8 mouse cellular contexts compared by ENCODE assay signal in genomic region chr2:105903896-105904756, GRCm38 (mm10). TPM values are rescaled to one million over a fixed set of nuclear protein-coding genes. Genes with fewer than 3 reads are reported as not detected.
A peak's percentile ranks its signal among the peaks of the same experiment; 100 is the strongest.
DNase-seq lines count a peak whose midpoint lies in the region; ATAC-seq and TF ChIP-seq lines count a peak whose summit lies in the region.

Gene Elp4, minus strand, starts transcription at chr2:105904564.
Gene Immp1l, plus strand, starts transcription at chr2:105904638.

- WGBS in forebrain, embryonic 10.5 days = under 1% methylated on average over 39 of the region's 39 CpGs
- under 1% methylated on average over 39 of the region's 39 CpGs for WGBS in heart, embryonic 15.5 days
- under 1% methylated on average over 39 of the region's 39 CpGs for WGBS in liver, embryonic 14.5 days (ENCODE audit: insufficient replicate concordance)
- WGBS in neural tube, embryonic 11.5 days = under 1% methylated on average over 39 of the region's 39 CpGs
- under 1% methylated on average over 39 of the region's 39 CpGs for WGBS in stomach, postnatal 0 days

- H3K4me2 ChIP-seq in heart, embryonic 15.5 days = peak within 1 kb of the TSS; percentile 72
- H3K4me2 ChIP-seq in liver, embryonic 14.5 days (ENCODE audit: low read depth) = peak within 1 kb of the TSS; percentile 87
- peak within 1 kb of the TSS; percentile 82 for H3K4me2 ChIP-seq in neural tube, embryonic 11.5 days (ENCODE audit: low read depth)
- H3K4me2 ChIP-seq in stomach, postnatal 0 days (replicated peaks; ENCODE audit: low read depth) = peak within 1 kb of the TSS; percentile 68

- peak within 1 kb of the TSS; percentile 95 for H3K27ac ChIP-seq in forebrain, embryonic 10.5 days
- H3K27ac ChIP-seq in heart, embryonic 15.5 days = peak within 1 kb of the TSS; percentile 71
- H3K27ac ChIP-seq in liver, embryonic 14.5 days = peak within 1 kb of the TSS; percentile 50
- no peak within 1 kb of the TSS for H3K27ac ChIP-seq in neural tube, embryonic 11.5 days (ENCODE audit: low read depth, low read length)
- H3K27ac ChIP-seq in stomach, postnatal 0 days (replicated peaks) = 0 out of 2 replicates have a peak within 1 kb of the TSS, but pooled peaks have one; percentile 67

- no peak for TF ChIP-seq EP300 in liver, embryonic 14.5 days (IDR thresholded peaks at IDR 0.05; ENCODE audit: low read depth)
- TF ChIP-seq EP300 in stomach, postnatal 0 days (optimal IDR thresholded peaks at IDR 0.05) = peak; percentile 74

- H3K9ac ChIP-seq in heart, embryonic 15.5 days = peak within 1 kb of the TSS; percentile 76
- peak within 1 kb of the TSS; percentile 87 for H3K9ac ChIP-seq in liver, embryonic 14.5 days (replicated peaks)
- H3K9ac ChIP-seq in neural tube, embryonic 11.5 days (ENCODE audit: low read length) = peak within 1 kb of the TSS; percentile 72
- H3K9ac ChIP-seq in stomach, postnatal 0 days (ENCODE audit: low read length) = peak within 1 kb of the TSS; percentile 81

- 0 out of 2 replicates have a peak, but pooled peaks cover 3% of the 10 kb centered on the region for H3K36me3 ChIP-seq in forebrain, embryonic 10.5 days (replicated peaks)
- no peaks in the 10 kb centered on the region for H3K36me3 ChIP-seq in heart, embryonic 15.5 days
- H3K36me3 ChIP-seq in liver, embryonic 14.5 days (replicated peaks; ENCODE audit: control insufficient read depth, insufficient read depth, low read depth) = no peaks in the 10 kb centered on the region
- no peaks in the 10 kb centered on the region for H3K36me3 ChIP-seq in neural tube, embryonic 11.5 days (ENCODE audit: control insufficient read depth, insufficient read depth, low read length)
- no peaks in the 10 kb centered on the region for H3K36me3 ChIP-seq in stomach, postnatal 0 days (ENCODE audit: control insufficient read depth, insufficient read depth, low read length)

- H3K27me3 ChIP-seq in forebrain, embryonic 10.5 days (ENCODE audit: poor library complexity, severe bottlenecking) = no peaks in the 10 kb centered on the region
- no peaks in the 10 kb centered on the region for H3K27me3 ChIP-seq in heart, embryonic 15.5 days
- H3K27me3 ChIP-seq in liver, embryonic 14.5 days (ENCODE audit: control insufficient read depth, insufficient read depth, low read length) = no peaks in the 10 kb centered on the region
- no peaks in the 10 kb centered on the region for H3K27me3 ChIP-seq in neural tube, embryonic 11.5 days (ENCODE audit: control insufficient read depth, insufficient read depth, low read length)
- no peaks in the 10 kb centered on the region for H3K27me3 ChIP-seq in stomach, postnatal 0 days (ENCODE audit: control insufficient read depth, insufficient read depth, low read length)

- H3K4me1 ChIP-seq in forebrain, embryonic 10.5 days = peaks cover 18% of the 10 kb centered on the region
- H3K4me1 ChIP-seq in heart, embryonic 15.5 days (replicated peaks) = peaks cover 3% of the 10 kb centered on the region
- peaks cover 2 to 5% of the 10 kb centered on the region in 2 experiments; a peak in 3 of 4 replicates for H3K4me1 ChIP-seq in liver, embryonic 14.5 days (replicated peaks; ENCODE audit: control insufficient read depth in 2 of 2, insufficient read depth in 2 of 2, low read length in 1 of 2)
- H3K4me1 ChIP-seq in neural tube, embryonic 11.5 days (ENCODE audit: control insufficient read depth, insufficient read depth, low read length) = no peaks in the 10 kb centered on the region
- no peaks in the 10 kb centered on the region for H3K4me1 ChIP-seq in stomach, postnatal 0 days (replicated peaks; ENCODE audit: control insufficient read depth, insufficient read depth)

- H3K4me3 ChIP-seq in forebrain, embryonic 10.5 days = peak within 1 kb of the TSS; percentile 93
- H3K4me3 ChIP-seq in heart, embryonic 15.5 days = peak within 1 kb of the TSS; percentile 80
- H3K4me3 ChIP-seq in liver, embryonic 14.5 days (ENCODE audit: insufficient read depth in 1 of 2, low read depth in 2 of 2, low read length in 2 of 2) = peak within 1 kb of the TSS; percentile 95 to 100
- H3K4me3 ChIP-seq in neural tube, embryonic 11.5 days (ENCODE audit: low read depth, low read length) = peak within 1 kb of the TSS; percentile 64
- H3K4me3 ChIP-seq in stomach, postnatal 0 days (ENCODE audit: low read depth, low read length) = peak within 1 kb of the TSS; percentile 93

- no peaks in the 10 kb centered on the region for H3K9me3 ChIP-seq in forebrain, embryonic 10.5 days
- H3K9me3 ChIP-seq in heart, embryonic 15.5 days (replicated peaks) = no peaks in the 10 kb centered on the region
- no peaks in the 10 kb centered on the region for H3K9me3 ChIP-seq in liver, embryonic 14.5 days (ENCODE audit: control insufficient read depth, low read length)
- H3K9me3 ChIP-seq in neural tube, embryonic 11.5 days (ENCODE audit: control insufficient read depth, low read length) = no peaks in the 10 kb centered on the region
- H3K9me3 ChIP-seq in stomach, postnatal 0 days (ENCODE audit: control insufficient read depth, low read length) = no peaks in the 10 kb centered on the region

- peak; percentile 92 to 96 for DNase-seq in CD8-positive naive resting alpha-beta T cell, adult 2 months (ENCODE audit: low read depth in 2 of 2, low spot score in 2 of 2)
- DNase-seq in c-Kit-positive CD71-negative TER-119-negative erythroid progenitor cells, embryonic 14.5 days (ENCODE audit: low read depth) = peak; percentile 94
- peak; percentile 94 for DNase-seq in forebrain, embryonic 10.5 days (ENCODE audit: extremely low spot score, low spot score)
- peak; percentile 97 to 98 for DNase-seq in kidney, postnatal 25 days
- DNase-seq in liver, embryonic 14.5 days (ENCODE audit: low read depth in 3 of 3, low spot score in 3 of 3) = peak; percentile 95 to 96 (median 96)
- peak; percentile 97 for DNase-seq in neural tube, embryonic 11.5 days (ENCODE audit: low spot score)
- peak; percentile 95 for DNase-seq in stomach, postnatal 0 days (ENCODE audit: low spot score)

- TF ChIP-seq CTCF in liver, embryonic 14.5 days (IDR thresholded peaks at IDR 0.05; ENCODE audit: low read depth) = no peak
- no peak for TF ChIP-seq CTCF in stomach, postnatal 0 days (IDR thresholded peaks at IDR 0.05; ENCODE audit: low read depth)

- peak; percentile 100 for ATAC-seq in heart, embryonic 15.5 days (replicated peaks; ENCODE audit: insufficient number of reproducible peaks, insufficient read depth, low FRiP score, low read depth)
- ATAC-seq in liver, embryonic 14.5 days (ENCODE audit: insufficient read depth) = peak; percentile 98
- peak; percentile 99 for ATAC-seq in neural tube, embryonic 11.5 days (ENCODE audit: insufficient read depth, low FRiP score, low TSS enrichment)
- peak; percentile 100 for ATAC-seq in stomach, postnatal 0 days (ENCODE audit: low FRiP score, low TSS enrichment)

RNA-seq across cellular contexts. Expression of gene Elp4, which starts in this region (rescaled TPM):
- polyA plus RNA-seq in forebrain, embryonic 10.5 days (2016; fragmentation: Nextera tagmentation; extraction: Ambion mirVana) = 73.3 and 73.5 TPM in 2 replicates
- 19.0 and 22.4 TPM in 2 replicates for polyA plus RNA-seq in heart, embryonic 15.5 days (2015; fragmentation: Nextera tagmentation; extraction: Ambion mirVana)
- 2.8 and 5.3 TPM in 2 replicates for polyA plus RNA-seq in liver, embryonic 14.5 days (2012; rRNA removed)
- 11.8 and 15.7 TPM in 2 replicates for polyA plus RNA-seq in liver, embryonic 14.5 days (2014; fragmentation: Nextera tagmentation; extraction: Ambion mirVana)
- 52.7 and 53.2 TPM in 2 replicates for polyA plus RNA-seq in neural tube, embryonic 11.5 days (2014; fragmentation: Nextera tagmentation; extraction: Ambion mirVana)
- polyA plus RNA-seq in stomach, postnatal 0 days (2015; fragmentation: Nextera tagmentation; extraction: Ambion mirVana) = 14.0 and 14.1 TPM in 2 replicates

RNA-seq across cellular contexts. Expression of gene Immp1l, which starts in this region (rescaled TPM):
- polyA plus RNA-seq in forebrain, embryonic 10.5 days (2016; fragmentation: Nextera tagmentation; extraction: Ambion mirVana) = 139 and 140 TPM in 2 replicates
- polyA plus RNA-seq in heart, embryonic 15.5 days (2015; fragmentation: Nextera tagmentation; extraction: Ambion mirVana) = 101 and 135 TPM in 2 replicates
- 19.9 and 21.0 TPM in 2 replicates for polyA plus RNA-seq in liver, embryonic 14.5 days (2012; rRNA removed)
- polyA plus RNA-seq in liver, embryonic 14.5 days (2014; fragmentation: Nextera tagmentation; extraction: Ambion mirVana) = 75.1 and 77.7 TPM in 2 replicates
- 120 TPM in 2 replicates for polyA plus RNA-seq in neural tube, embryonic 11.5 days (2014; fragmentation: Nextera tagmentation; extraction: Ambion mirVana)
- 106 TPM in 2 replicates for polyA plus RNA-seq in stomach, postnatal 0 days (2015; fragmentation: Nextera tagmentation; extraction: Ambion mirVana)
